8 mouse cellular contexts compared by ENCODE assay signal in the genomic region with DNA sequence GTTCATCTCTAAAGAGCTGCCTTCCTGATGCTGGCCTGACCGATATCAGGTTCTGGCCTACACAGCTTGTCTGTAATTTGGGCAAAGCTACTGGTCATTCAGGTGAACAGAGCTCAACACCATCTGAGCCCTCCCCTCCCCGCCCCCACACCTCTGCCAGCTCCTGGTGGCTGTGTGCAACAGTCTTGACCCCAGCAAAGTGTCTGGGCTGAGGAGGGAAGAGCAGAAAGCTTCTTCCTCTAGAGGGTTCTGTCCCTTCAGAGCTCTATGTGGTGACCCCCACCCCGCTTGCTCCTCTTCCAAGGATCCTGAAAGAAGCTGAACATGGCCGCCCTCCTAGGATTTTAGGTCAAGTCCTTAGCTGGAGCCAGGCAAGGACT. TPM values are rescaled to one million over a fixed set of nuclear protein-coding genes. Genes with fewer than 3 reads are reported as not detected.
DNase-seq lines count a peak whose midpoint lies in the region; ATAC-seq and TF ChIP-seq lines count a peak whose summit lies in the region.

No protein-coding gene starts in this region.

- TF ChIP-seq CTCF in liver, postnatal 0 days (IDR thresholded peaks at IDR 0.05; ENCODE audit: low read depth): no peak

- peak overlapping the region; percentile 98 for H3K27ac ChIP-seq in heart, embryonic 15.5 days
- H3K27ac ChIP-seq in ES-E14 (ENCODE audit: insufficient read depth, low read depth, low read length, poor library complexity, severe bottlenecking): no peak overlapping the region
- peak overlapping the region; percentile 62 for H3K27ac ChIP-seq in forebrain, embryonic 16.5 days (ENCODE audit: low read length)
- peak overlapping the region; percentile 82 for H3K27ac ChIP-seq in liver, postnatal 0 days (ENCODE audit: low read depth)

- ATAC-seq in heart, embryonic 15.5 days (replicated peaks; ENCODE audit: insufficient number of reproducible peaks, insufficient read depth, low FRiP score, low read depth): no peak
- ATAC-seq in forebrain, embryonic 16.5 days: no peak
- ATAC-seq in liver, postnatal 0 days: no peak

- in situ Hi-C loops in ES-E14 (cut with MboI; ENCODE audit: low sequenced_read_pairs in 2 of 2, unreplicated experiment in 2 of 2): no loop called here

- H3K9ac ChIP-seq in heart, embryonic 15.5 days: peak overlapping the region; percentile 39; the same call in 1 of the 2 replicates
- peak overlapping the region; percentile 14; the same call in 1 of the 2 replicates for H3K9ac ChIP-seq in ES-E14 (ENCODE audit: insufficient read depth, low read depth, low read length, poor library complexity, severe bottlenecking)
- H3K9ac ChIP-seq in forebrain, embryonic 16.5 days (replicated peaks; ENCODE audit: low read depth, low read length): no peak overlapping the region
- no peak overlapping the region for H3K9ac ChIP-seq in liver, postnatal 0 days (replicated peaks)

- H3K4me1 ChIP-seq in heart, embryonic 15.5 days (replicated peaks): peaks cover 57% of the 10 kb centered on the region
- H3K4me1 ChIP-seq in ES-E14 (ENCODE audit: control insufficient read depth in 2 of 2, insufficient read depth in 2 of 2, low read length in 2 of 2, poor library complexity in 1 of 2): peaks cover 9 to 26% of the 10 kb centered on the region in 2 experiments; a peak in 3 of 4 replicates
- H3K4me1 ChIP-seq in forebrain, embryonic 16.5 days (replicated peaks; ENCODE audit: control insufficient read depth, insufficient read depth, low read length): peaks cover 24% of the 10 kb centered on the region
- peaks cover 31% of the 10 kb centered on the region for H3K4me1 ChIP-seq in liver, postnatal 0 days (ENCODE audit: insufficient read depth)

- H3K4me2 ChIP-seq in heart, embryonic 15.5 days: peak overlapping the region; percentile 45; the same call in 1 of the 2 replicates
- no peak overlapping the region for H3K4me2 ChIP-seq in forebrain, embryonic 16.5 days (ENCODE audit: low read length)
- H3K4me2 ChIP-seq in liver, postnatal 0 days (ENCODE audit: low read depth, low read length): no peak overlapping the region

- 77% methylated on average over 4 of the region's 4 CpGs for WGBS in heart, embryonic 15.5 days
- 77% methylated on average over 4 of the region's 4 CpGs for WGBS in forebrain, embryonic 16.5 days
- WGBS in liver, postnatal 0 days (ENCODE audit: insufficient replicate concordance): 68% methylated on average over 4 of the region's 4 CpGs

- H3K27me3 ChIP-seq in heart, embryonic 15.5 days: no peaks in the 10 kb centered on the region
- no peaks in the 10 kb centered on the region for H3K27me3 ChIP-seq in forebrain, embryonic 16.5 days (replicated peaks; ENCODE audit: control insufficient read depth, insufficient read depth, low read length)
- H3K27me3 ChIP-seq in liver, postnatal 0 days (ENCODE audit: insufficient read depth, low read length): no peaks in the 10 kb centered on the region

- no peaks in the 10 kb centered on the region for H3K9me3 ChIP-seq in heart, embryonic 15.5 days (replicated peaks)
- H3K9me3 ChIP-seq in ES-E14 (ENCODE audit: control insufficient read depth, insufficient read depth, low read depth, low read length): no peaks in the 10 kb centered on the region
- no peaks in the 10 kb centered on the region for H3K9me3 ChIP-seq in forebrain, embryonic 16.5 days (ENCODE audit: control insufficient read depth, low read length)
- H3K9me3 ChIP-seq in liver, postnatal 0 days (ENCODE audit: low read length): no peaks in the 10 kb centered on the region

- TF ChIP-seq EP300 in liver, postnatal 0 days (IDR thresholded peaks at IDR 0.05; ENCODE audit: low read depth): no peak

- H3K36me3 ChIP-seq in heart, embryonic 15.5 days: no peaks in the 10 kb centered on the region
- no peaks in the 10 kb centered on the region for H3K36me3 ChIP-seq in ES-E14 (ENCODE audit: control insufficient read depth, insufficient read depth, low read length, poor library complexity, severe bottlenecking)
- no peaks in the 10 kb centered on the region for H3K36me3 ChIP-seq in forebrain, embryonic 16.5 days (ENCODE audit: control insufficient read depth, insufficient read depth)
- no peaks in the 10 kb centered on the region for H3K36me3 ChIP-seq in liver, postnatal 0 days (replicated peaks; ENCODE audit: insufficient read depth, low read length)

- intact Hi-C loops in heart, postnatal 36 days (cut with DNase I): loop anchor here (1.0 to 2.0 kb wide), 2 partner anchors 46 to 50 kb away; partner anchors contain the start of gene Nfkbia

- no peak for DNase-seq in heart, postnatal 36 days
- no peak for DNase-seq in ES-E14 (ENCODE audit: low read depth, low spot score)
- DNase-seq in liver, postnatal 0 days: no peak
- DNase-seq in ovary, postnatal 14 days (ENCODE audit: low spot score): no peak
- no peak for DNase-seq in spleen, postnatal 36 days (ENCODE audit: low spot score in 2 of 2)
- DNase-seq in testis, postnatal 10 days (ENCODE audit: low spot score): no peak

- H3K4me3 ChIP-seq in heart, embryonic 15.5 days: no peak overlapping the region
- H3K4me3 ChIP-seq in ES-E14 (ENCODE audit: insufficient read depth in 1 of 2, low read depth in 1 of 2, low read length in 2 of 2, poor library complexity in 1 of 2, severe bottlenecking in 1 of 2): peak overlapping the region in 1 of 2 experiments; percentile 46; a peak in 2 of 4 replicates
- H3K4me3 ChIP-seq in forebrain, embryonic 16.5 days (replicated peaks; ENCODE audit: low read length): no peak overlapping the region
- H3K4me3 ChIP-seq in liver, postnatal 0 days (ENCODE audit: low read depth, low read length): no peak overlapping the region

TF ChIP-seq in ES-E14, 5 proteins besides CTCF, POLR2A, EP300 and RAD21:
- TF ChIP-seq ZC3H11A (IDR thresholded peaks at IDR 0.05; ENCODE audit: borderline replicate concordance, low read depth, low read length): no peak
- TF ChIP-seq MAFK (IDR thresholded peaks at IDR 0.05; ENCODE audit: insufficient read depth, low read depth, low read length): no peak
- no peak for TF ChIP-seq HCFC1 (IDR thresholded peaks at IDR 0.05; ENCODE audit: borderline replicate concordance, insufficient read depth, low read length)
- TF ChIP-seq ZNF384 (IDR thresholded peaks at IDR 0.05; ENCODE audit: low read depth, low read length): no peak
- TF ChIP-seq CHD2 (IDR thresholded peaks at IDR 0.05; ENCODE audit: low read depth, low read length): no peak

RNA-seq across cellular contexts. Expression of gene Nfkbia, which starts 46.1 kb away (rescaled TPM):
- 61.4 and 82.5 TPM in 2 replicates for polyA plus RNA-seq in heart, embryonic 15.5 days (2015; fragmentation: Nextera tagmentation; extraction: Ambion mirVana)
- 10 to 100 TPM; 32.8 to 65.3 TPM for total RNA-seq in heart, postnatal 36 days (2021)
- total RNA-seq in ES-E14 (2012; rRNA removed): 30.6 and 34.7 TPM in 2 replicates
- polyA plus RNA-seq in forebrain, embryonic 16.5 days (2015; fragmentation: Nextera tagmentation; extraction: Ambion mirVana): 53.4 and 58.5 TPM in 2 replicates
- 27.9 and 38.5 TPM in 2 replicates for polyA plus RNA-seq in liver, postnatal 0 days (2015; fragmentation: Nextera tagmentation; extraction: Ambion mirVana)

Comparison
In these comparisons a context has a peak if more than half of its experiments do, and no peak if none do; other contexts are left out.
1. H3K9ac ChIP-seq: peak in heart, embryonic 15.5 days (single experiment) and ES-E14 (single experiment); none in forebrain, embryonic 16.5 days (single experiment) and liver, postnatal 0 days (single experiment).